Mouse (Mus musculus): ENCODE results near the gene Col17a1. TPM values are rescaled to one million over a fixed set of nuclear protein-coding genes. Genes with fewer than 3 reads are reported as not detected.

The Col17a1 gene
- total RNA-seq, 2 experiments from 2014 or later = 0.20 to 0.22 TPM

DNA sequence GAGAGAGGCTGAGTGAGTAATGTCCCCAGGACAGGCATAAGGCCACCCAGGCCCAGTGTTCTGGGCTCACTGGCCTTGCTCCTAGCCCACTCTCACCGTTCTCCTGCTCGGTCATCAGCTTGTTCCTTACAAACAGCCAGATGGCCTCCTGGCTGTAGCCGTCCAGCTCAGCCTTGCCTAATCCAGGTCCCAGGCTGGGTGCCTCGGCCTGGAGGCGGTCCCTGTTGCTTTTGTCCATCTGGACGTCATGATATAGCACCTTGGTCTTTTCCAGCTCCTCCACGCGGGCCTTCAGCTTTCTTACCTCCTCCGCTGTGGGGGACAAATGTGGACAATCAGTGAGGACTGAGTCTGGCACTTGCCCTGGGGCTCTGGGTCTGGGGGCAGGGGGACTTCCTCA, 23.5 kb downstream of the Col17a1 start:
- DNase-seq (ENCODE audit: low spot score in 2 of 2) = no peak

DNA sequence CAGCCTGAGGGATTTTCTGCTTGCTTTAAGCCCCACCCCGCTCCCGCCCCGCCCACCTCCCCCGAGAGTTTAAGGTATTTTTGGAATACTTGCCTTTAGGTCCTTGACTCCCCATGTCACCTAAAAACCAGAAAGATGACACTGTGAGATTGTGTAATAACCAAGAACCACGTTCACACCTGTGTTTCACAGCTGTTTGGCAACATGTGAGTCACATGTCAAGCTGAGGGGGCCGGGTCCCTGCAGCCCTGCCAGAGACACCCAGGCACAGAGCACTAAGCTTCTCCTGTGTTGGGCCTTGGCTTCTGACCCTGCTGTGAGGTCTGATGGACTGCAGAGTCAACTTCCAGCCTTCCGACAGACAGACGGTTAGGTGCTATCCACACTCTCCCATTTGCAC, 24.3 kb downstream of the Col17a1 start:
- DNase-seq (ENCODE audit: low spot score in 2 of 2) = no peak

DNA sequence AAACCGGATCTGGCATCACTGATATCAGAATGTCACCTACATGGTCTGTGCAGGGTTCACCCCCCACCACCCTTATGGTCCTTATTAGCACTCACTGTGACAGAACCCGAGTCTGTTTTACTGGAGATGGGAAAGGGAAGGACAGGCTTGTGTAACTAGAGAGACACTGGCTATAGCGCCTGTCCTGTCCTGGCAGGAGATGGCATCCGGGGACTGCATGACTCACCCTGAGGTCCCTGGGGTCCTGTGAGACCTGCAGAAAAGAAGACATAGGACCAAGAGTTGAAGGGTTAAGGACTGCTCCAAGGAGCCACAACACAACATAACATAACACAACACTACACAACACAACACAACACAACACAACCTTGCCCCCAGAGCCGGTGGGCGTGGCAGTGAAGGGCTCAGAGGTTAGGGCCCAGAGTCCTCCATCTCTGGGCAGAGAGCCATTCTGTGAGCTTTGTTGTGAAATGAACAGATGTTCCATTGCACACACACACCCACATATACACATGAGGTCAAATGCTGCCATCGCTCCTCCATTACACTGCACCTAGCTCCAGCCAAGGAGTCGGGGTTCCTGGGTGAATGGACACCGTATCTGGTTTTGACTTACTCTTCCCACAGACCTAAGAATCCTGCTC, 32.0 kb downstream of the Col17a1 start:
- DNase-seq (ENCODE audit: low spot score in 2 of 2) = no peak

DNA sequence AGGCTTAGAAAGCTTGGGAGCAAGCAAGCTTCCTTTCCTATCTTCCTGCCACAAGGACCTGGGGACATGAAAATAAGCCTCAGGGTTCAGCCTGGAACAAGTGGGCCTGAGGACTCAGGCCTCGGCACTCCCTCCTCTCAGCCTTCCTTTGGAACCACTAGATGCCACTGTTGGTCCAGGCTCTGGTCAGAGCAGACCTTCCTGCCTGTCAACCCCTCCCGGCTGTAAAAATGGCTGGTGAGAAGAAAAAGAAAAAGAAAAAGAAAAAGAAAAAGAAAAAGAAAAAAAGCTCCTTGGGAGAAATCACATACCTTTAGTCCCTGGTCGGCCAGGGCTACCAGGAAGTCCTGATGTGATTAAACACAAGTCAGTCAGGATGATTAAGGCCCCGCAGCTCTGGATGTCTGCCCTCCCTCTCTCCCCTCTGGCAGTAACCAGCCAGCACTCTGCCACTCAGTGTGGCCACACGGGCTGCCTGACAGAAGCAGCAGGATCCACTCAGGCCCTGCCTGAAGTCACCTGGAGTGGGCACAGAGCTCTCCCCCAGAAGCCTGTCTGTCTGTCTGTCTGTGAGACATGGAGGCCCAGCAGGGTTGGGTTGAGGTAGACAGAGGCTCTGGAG, 32.9 kb downstream of the Col17a1 start:
- DNase-seq (ENCODE audit: low spot score in 2 of 2) = no peak

DNA sequence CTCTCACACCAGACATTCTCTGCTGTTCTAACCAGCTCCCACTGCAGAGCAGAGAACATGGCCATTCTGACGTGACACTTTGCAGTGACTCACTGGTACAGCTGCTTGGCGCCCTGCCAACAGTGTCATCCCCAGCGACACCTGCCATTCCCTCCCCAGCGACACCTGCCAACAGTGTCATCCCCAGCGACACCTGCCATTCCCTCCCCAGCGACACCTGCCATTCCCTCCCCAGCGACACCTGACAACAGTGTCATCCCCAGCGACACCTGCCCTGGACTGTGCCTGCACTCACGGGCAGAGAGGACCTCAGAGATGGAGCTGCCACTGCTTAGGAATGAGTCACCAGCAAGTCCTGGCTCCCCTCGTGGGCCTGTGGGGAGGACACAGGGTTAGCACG, 37.0 kb downstream of the Col17a1 start:
- DNase-seq (ENCODE audit: low spot score in 2 of 2) = no peak

DNA sequence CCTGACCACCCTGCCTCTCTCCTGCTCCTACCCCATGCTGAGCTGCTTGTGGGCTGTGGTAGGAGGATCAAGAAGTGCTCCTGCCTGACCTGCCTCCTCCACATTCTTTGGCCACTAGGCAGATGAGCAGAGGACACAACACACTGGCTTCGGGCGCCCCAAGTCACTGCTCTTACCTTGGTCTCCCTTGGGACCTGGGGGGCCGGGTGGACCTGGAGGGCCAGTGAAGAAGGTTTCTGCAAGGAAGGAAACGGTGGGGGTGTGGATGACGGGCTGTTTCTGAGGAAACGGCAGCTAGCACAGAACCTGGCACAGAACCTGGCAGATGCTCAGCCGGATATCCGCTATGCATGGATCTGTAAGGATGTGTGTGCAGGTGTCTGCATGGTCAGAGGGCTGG, 38.7 kb downstream of the Col17a1 start:
- no peak for DNase-seq (ENCODE audit: low spot score in 2 of 2)

DNA sequence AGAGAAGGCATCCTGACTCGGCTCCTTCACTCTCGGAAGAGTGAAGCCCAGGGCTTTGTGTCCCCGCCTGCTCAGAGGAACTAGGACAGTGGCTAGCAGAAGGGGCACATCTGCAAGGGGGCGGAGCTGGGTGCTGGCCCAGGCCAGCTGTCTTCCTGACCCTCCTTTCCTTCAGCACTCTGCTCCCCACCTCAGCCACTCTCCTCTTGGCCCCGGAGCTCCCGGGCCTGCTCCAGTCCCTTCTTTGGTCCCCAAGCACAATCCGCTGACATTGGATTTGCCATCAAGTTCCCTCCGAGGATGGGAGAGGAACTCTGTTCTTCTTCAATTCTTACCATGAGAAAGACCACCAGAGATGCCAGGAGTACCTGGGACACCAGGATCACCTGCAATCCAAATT, 39.6 kb downstream of the Col17a1 start:
- no peak for DNase-seq (ENCODE audit: low spot score in 2 of 2)

DNA sequence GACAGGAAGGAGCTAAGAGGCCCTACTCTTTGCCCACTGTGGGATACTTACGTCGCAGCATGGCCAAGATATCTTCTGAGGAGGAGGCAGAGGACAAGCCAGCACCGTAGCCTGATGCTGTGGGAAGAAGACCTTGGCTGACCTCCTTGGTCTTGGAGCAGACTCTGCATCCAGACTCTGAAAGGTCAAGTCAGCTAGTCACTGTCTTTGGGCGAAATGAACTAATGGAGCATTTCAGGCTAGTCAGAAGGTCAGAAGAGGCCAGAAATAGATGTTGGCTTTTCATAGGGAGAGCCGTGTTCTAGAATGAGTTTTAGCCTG, 40.8 kb downstream of the Col17a1 start:
- DNase-seq (ENCODE audit: low spot score in 2 of 2) = no peak

DNA sequence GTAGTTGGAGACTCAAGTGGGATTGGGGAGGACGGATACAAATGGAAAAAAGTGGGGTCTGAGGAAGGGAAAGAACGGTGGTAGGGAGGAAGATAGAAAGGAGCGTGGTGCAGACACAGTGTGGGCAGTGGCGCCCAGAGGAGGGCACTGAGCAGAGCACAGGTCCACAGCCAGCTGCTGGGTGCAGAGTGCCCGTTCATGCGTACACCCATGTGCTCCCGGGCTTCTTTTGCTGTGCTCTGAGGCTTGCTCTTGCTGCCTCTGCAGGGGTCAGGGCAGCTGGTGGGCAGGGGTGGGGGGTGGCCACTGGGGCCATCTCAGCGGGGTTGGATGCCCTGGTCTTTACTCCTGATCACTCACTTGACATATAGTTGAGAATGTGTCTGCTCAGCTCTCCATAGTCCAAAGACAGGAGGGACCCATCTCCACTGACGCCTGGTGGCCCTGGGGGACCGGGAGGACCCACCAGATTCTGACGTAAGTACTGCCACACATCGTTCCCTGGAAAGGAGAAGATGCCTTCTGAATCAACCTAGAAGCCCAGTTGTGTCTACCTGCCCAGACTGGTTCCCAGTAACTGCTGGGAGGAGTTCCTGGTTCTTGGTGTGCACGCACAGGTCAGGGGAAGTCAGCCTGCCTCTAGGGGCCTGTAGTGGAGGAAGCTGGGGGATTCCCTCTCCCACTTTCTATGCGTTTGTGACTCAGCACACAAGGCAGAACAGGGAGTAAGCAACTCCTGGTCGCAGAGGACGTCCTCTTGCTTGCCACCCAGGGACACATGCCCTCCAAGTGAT, 41.3 kb downstream of the Col17a1 start:
- no peak for DNase-seq (ENCODE audit: low spot score in 2 of 2)

DNA sequence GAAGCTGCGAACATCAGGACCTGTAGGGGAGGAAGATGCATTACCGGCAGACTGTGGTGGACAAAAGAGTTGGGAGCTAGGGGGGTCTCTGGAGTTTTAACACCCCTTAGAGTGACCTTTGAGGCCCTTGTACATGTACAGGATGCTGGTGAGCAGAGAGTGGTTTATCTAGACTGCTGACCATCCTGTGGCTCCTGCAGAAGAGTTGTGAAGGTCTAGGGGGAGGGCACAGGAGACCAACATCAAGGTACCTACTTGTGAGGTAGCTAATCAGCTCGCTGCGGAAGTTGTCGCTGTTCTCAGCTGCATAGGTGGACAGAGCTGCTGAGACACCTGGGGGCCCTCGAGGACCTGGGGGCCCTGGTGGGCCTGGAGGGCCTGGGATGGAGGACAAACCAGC, 42.8 kb downstream of the Col17a1 start:
- no peak for DNase-seq (ENCODE audit: low spot score in 2 of 2)

DNA sequence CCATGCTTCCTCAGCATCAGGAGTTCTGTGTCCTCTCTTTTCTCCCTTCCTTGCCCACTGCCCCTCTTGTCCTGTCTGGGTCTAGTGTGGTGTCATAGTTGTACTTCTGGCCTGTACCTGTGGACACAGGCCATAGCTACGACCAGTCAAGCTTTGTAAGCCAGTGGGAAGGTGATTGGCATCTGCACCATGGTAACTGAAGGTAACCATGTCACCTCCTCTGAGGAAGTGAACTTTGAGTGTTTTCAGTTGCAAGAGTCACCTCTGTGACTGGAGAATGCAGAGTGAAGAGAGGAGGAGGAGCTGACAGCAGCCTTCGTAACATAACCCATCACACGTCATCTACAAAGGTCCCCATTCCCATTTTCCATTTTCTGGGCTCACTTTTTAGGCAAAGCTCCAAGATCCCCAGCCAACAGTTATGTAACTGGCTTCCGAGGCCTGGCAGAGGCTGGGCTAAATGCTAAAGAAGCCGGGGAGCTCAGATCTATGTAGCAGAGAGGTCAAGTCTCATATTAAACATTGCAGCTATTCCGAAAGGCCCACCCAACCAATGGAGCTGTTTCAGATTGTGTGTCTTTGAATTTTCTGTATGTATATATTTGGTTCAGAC, 45.3 kb downstream of the Col17a1 start:
- no peak for DNase-seq (ENCODE audit: low spot score in 2 of 2)

DNA sequence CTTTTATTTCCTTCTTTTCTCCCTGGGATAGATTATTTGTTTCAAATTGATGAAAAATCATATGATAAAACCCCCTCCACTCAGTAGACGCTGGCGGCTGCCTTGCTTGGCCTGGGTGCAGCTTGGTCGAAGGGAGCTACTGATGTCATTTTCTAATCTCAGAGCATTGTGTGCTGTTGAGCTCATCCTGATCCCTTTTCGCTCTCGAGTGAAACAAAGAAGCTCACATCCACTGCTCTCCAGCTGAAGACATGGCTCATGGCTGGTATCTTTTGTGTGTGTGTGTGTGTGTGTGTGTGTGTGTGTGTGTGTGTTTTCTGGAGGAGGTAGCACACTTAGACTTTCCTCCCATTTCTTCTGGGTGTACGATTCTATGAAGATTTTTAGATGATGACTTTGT, 46.3 kb downstream of the Col17a1 start:
- no peak for DNase-seq (ENCODE audit: low spot score in 2 of 2)

DNA sequence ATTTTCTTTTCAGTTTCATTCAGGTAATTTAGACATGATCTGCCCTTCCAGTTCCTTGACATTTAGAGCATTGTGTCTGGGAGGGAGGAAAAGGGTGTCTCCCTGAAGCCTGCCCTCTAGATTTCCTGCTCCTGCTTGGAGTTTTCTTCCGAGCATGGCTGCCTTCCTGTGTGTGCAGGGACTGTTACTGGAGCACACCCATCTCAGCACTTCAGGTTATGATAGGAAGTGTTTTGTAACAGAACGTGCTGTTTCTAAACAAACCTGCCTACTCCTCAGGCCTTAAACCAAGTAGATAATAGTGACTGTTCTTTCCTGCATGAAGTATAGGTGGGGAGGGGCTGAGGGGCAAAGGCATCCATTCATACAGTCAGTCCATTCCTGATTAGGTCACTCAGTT, 48.0 kb downstream of the Col17a1 start:
- DNase-seq (ENCODE audit: low spot score in 2 of 2) = no peak

DNA sequence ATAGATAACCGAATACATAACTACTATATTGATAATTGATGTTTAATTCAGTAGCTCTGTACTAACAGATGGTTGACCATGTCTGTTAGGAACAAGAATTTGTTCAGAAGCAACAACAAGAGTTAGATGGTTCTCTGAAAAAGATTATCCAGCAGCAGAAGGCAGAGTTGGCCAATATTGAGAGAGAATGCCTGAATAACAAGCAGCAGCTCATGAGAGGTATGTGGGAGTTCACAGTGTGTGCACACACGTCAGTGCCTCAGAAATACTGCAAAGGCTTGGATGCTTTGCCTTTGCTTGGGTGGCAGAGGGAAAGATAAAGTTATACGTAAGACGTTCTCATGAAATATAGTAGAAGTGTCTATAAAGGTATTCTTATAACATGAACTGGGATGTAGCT, 56.5 kb downstream of the Col17a1 start:
- DNase-seq (ENCODE audit: low spot score in 2 of 2) = no peak

DNA sequence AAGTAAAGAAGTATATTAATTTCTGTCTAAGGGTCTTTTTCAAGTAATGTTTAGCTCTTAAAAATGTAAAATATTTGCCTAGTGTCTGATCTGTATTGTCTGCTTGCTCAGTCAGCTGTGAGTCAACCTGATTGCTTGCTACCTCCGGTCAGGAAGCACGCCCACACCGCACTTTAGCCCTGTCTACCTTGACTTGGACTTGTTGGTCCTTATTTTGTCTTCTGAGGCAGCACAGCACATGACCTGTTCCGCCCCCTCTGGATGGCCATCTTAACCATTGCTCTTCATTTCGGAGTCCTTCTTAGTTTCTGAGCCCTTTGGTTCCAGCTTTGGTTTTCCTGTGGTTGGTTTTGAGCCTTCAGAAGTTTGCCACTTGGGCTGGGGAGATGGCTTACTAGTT, 60.1 kb downstream of the Col17a1 start:
- no peak for DNase-seq (ENCODE audit: low spot score in 2 of 2)

DNA sequence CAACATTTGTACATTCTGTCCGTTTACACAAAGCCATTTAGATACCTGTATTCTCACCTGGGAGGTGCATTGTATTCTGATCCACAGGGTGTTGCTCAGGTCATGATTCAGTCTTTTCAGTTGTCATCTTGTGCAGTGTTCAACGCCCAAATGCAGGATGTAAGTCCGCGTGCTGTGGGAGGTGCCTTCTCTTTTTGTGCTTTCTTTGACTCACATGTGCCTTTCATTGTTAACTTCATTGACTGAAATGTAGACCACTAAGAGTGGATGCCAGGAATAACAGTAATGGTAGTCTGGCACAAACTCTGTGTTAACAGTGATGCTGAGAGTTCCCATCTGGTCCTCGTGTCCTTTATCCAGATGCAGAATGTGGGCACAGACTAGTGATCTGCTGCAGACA, 61.5 kb downstream of the Col17a1 start:
- DNase-seq (ENCODE audit: low spot score in 2 of 2) = no peak

DNA sequence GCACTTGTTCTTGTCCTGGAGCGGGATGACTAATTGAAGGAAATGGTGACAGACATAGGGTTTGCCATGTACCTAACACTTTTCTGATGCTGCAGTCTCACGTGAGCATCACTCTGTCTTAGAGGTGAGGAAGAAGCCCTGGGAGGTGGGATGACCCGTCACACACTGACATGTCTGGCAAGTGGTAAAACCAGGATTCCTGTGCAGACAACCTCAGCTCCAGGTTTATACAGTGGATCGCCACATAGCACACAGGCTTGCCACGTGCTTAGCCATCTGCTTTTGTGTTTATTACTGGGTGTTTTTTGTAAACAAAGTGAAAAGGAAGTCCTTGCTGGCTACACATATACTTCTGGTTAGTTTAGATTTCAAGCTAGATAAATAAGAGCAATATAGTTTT, 62.8 kb downstream of the Col17a1 start:
- DNase-seq (ENCODE audit: low spot score in 2 of 2) = no peak

DNA sequence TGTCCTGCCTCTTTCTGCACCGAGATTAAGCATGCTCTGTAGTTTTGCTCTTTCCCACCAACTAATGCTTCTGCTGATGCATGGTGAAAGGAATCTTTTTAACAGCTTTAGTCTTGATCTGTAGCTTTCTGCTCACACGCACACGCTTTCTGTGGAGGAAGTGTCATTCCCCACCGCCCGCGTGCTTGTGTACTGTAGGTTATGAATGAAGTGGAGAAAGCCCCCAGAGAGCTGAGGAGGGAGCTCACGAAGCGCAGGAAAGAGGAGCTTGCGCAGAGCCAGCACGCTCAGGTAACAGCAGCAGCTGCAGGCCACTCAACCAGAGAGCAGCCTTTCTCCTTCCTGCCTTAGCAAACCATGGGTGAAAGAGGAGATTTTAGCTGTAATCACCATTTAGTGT, 64.4 kb downstream of the Col17a1 start:
- DNase-seq (ENCODE audit: low spot score in 2 of 2) = no peak

DNA sequence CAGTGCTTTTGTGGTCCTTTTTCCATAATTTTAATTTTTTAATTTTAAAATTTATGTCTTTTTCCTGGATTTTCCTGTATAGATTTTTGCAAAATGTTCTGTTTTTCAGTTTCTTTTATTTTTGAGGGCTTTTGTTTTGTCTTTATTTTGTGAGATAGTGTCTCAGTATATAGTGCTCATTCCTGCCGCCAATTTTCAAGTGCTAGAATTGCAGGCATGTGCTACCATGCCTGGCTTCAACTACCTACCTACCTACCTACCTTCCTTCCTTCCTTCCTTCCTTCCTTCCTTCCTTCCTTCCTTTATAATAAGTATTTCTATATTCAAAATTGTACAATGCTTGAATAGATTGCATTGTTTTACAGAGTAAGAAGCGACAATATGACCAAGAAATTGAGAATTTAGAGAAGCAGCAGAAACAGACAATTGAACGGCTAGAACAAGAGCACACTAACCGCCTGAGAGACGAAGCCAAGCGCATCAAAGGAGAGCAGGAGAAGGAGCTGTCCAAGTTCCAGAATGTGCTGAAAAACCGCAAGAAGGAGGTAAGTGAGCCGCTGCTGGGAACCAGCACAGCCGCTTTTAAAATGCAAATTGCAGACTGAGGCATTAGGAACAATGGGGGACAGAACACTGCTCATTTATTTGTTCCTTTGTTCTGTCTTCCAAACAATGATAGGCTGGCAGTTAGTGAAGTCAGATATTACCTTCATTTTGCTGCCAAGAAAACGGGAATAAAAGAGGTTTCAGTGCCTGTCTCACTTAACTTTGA, 66.8 kb downstream of the Col17a1 start:
- DNase-seq (ENCODE audit: low spot score in 2 of 2) = no peak

DNA sequence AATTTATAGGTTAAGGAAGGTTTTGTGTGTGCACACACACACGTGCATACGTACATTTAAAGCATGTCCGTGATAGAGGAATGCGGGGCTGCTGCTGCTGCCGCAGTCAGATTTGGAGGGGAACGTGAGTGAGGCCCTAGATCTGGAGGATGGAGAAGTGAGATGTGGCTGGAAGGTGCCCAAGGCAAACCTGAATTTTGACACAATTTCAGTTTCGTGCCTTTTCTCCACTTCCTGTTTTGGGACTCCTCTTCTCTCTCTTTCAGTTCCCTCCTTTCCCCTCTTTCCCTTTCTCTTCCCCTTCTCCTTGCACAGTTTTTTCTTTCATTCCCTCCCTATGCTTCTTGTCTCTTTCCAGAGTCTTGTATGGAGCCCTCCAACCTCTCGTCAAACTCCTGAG, 70.4 kb downstream of the Col17a1 start:
- DNase-seq (ENCODE audit: low spot score in 2 of 2) = no peak

DNA sequence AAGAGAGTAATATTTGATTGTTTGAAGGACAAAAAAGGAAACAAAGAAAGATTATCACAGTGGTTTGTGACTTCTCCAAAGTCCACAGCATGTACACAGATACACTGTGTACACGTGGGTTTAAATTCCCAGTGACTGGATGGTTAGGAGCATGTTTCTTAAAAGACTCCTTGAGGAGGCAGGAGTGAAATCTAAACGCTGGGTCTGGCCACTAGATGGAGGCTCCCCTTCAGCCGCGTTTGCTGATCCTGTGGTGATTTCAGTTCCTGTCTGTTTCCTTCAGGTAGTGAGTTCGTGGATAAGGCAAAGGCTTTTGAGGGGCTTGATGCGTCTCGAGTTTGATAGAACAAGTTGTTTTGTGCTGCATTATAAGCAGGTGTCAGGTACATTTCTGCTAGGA, 78.5 kb downstream of the Col17a1 start:
- no peak for DNase-seq (ENCODE audit: low spot score in 2 of 2)

DNA sequence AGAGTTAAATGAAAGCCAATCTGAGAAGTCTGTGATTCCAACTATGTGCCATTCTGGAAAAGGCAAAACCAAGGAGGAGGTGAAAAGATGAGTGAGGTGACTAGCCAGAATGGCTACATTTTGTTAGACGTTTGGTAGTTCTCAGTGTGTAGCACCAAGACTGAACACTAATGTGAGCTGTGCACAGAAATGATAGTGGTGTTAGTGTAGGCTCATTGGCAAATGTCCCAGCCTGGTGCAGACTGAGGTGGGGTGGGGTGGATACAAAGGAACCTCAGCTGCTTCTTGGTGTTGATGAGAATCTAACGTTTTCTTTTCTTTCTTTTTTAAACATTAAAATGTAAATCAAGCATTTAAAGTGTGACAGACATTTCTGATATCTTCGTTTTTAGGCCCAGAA, 83.4 kb downstream of the Col17a1 start:
- no peak for DNase-seq (ENCODE audit: low spot score in 2 of 2)

All from adrenal gland, postnatal 4 days (tissue).